Mouse (Mus musculus): Measurements from ENCODE around the gene A030005K14Rik.

A030005K14Rik gene

DNA sequence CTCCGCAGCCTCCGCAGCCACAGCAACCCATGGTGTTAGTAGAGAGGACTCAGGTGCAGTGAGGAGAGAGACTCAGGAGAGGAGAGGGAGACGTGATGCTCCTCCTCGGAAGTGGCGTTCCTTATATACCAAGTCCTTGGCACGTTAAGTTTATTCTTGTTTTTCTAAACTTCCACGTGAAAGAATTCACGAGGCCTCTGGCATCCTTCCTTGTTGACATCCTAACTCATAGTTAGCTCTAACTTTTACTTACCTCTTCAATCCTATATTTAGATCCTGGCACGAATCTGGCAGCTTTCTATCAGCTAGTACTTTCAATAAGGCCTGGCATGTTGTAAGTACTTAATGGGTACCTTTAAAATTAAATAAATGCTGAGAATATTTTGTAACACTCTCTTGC is at the start of gene A030005K14Rik:
Gene A030005K14Rik (minus strand): TSS at position 101 of the 400 bp plus-strand sequence.
- in situ Hi-C loops (cut with MboI, MseI) = no loop called here

DNA sequence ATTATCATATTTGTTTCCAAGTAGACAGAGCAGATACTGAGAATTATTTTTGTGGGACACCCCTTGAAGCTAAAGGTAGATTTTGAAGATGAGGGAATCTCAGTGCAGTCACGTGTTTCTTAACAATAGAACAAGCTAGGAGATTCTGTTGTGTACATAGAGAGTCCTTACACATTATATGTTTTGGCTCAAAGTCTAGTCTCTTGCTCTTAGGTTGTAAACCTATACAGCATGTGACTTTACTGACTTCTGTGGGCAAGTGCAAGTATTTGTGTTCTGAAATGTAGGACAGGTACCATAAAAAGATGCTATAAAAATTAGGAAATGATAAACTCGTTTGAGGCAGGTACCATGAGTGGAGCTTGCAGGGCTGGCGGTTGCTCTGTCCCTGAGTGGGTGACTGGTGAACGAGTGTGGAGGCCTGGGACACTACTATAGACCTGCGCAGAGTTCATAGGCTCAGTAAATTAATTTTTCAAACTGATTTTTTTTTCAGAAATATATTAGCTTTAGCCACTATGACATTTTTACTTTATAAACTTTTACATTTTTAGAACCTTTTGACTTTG is 48.3 kb upstream of the A030005K14Rik start:
- in situ Hi-C loops (cut with MboI, MseI) = no loop called here

DNA sequence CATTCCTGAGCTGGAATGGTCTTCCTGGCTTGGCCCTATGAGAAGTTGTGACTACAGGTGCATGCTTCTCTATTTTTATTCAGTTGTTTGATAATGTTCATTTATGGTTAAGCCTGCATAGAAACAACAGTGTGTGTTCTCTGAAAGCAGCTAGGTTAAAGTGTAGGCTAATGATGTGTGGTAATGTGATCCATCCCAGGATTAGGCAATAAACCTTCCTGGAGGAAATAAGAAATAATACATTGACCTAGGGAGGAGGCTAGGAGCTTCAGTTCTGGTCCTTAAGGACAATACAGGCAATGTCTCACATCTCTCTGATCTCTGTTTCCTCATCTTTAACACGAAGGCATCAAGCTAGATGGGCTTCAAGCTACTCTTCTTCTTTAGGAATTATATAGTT is 46.3 kb upstream of the A030005K14Rik start:
- in situ Hi-C loops (cut with MboI, MseI) = no loop called here

DNA sequence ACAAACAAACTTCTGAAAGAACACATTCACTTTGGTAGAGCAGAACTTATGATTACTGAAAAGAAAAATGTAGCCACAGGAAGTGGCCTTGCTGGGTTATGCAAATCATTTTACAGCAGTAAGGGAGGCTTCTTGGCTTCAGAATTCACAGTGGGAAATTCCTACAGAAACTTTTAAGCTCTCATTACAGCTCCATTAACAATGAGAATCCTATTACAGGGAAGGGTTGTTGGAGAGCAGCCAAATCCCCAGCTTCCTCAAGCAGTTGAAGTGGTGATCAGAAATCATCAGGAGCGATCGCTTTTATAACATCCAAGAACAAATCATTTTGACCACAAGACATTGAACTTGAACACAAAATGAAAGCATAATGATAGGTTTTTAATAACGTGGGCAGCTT is 42.7 kb upstream of the A030005K14Rik start:
- in situ Hi-C loops (cut with MboI, MseI) = no loop called here

DNA sequence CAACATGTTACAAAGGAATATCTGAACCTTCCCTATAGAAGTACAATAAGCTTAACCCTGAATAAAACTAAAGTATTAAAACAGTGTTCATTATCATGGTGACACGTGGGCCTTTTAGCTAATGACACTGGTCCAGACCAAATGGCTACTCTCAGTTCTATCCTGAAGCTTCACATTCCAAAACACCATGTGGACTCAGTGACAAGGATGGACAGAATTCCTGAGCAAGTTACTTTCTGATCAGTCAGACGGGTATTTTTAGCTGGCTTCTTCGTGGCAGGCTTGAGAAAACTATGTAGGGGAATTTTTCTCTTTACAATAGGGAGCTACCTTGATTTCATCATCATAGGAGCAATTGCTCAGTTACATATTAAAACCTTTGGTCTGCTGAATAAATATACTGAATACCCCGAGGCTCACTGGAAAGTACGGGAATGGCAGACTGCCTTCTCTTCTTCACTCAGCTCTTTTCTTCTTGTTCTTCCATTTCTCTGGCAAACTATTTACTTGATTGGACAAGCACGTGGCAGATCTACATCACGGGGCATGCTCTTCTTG is 40.5 kb upstream of the A030005K14Rik start:
- in situ Hi-C loops (cut with MboI, MseI) = no loop called here

DNA sequence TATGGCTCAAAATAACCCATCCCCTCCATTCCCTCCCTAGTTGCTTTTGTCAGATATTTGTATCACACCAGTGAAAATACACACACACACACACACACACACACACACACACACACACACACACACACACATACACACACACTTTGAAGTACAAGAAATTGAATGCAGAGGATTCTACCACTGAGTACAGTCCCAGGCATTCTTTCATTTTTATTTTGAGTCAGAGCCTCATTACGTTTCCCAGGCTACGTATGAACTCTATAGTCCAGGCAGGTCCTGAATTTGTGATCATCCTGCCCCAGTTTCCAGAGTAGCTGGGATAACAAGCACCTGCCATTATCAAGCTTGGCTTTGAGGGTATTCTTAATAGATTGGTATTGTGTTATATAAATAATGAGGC is 40.0 kb upstream of the A030005K14Rik start:
- in situ Hi-C loops (cut with MboI, MseI) = no loop called here

DNA sequence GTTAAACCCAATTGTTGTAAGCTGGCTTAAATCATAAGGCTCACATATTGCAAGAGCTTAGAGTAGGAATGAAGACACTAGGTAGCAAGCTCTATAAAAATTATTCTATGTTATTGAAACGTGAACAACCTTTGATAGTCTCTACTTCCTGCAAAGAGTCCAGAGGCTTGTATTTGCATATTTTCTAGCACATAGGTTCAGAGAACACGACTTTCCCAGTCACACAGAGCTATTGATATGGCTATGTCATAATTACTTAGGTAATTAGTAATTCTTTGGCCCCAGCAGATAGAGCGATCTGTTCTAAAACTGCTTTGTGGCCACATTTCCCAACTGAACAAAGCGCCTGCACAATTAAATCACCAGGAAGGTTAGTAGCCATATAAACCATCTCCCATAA is 37.8 kb upstream of the A030005K14Rik start:
- in situ Hi-C loops (cut with MboI, MseI) = no loop called here

DNA sequence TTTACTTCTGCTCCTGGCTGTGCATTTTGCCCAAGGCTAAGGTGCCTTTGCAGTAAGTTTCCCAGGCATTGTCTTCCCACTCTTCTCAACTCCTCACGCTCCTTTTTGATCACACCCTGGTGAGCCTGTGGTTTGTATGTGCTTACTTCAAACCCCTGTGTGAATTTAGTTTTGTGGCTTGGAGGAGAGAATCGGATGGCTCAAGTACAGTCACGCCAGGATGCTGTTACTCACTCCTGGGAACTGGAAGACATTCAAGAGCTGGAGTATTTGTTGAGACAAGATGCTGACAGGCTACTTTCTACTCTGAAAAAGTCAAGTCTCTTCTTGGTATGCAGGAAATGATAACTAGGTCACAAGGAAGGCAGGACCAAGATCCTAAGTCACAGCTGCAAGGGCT is 32.1 kb upstream of the A030005K14Rik start:
- in situ Hi-C loops (cut with MboI, MseI) = no loop called here

DNA sequence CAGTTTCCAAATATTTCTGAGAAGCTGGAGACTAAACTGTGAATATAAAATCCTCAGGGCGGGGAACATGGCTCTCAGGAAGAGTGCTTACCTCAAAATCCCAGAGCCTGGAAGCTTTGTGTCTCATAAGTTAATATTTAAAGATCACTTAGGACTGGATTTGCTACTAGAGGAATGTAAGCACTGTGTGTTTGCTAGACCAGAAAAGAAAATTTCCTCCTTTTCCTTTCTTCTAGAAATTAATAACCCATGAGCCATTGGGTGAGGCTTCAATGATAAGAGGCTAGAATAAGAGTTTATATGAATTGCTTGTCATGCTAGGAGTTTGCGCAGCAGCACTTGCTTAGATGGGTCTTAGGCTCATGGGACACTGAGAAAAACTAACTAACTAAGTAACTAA is 25.6 kb upstream of the A030005K14Rik start:
- in situ Hi-C loops (cut with MboI, MseI) = no loop called here

DNA sequence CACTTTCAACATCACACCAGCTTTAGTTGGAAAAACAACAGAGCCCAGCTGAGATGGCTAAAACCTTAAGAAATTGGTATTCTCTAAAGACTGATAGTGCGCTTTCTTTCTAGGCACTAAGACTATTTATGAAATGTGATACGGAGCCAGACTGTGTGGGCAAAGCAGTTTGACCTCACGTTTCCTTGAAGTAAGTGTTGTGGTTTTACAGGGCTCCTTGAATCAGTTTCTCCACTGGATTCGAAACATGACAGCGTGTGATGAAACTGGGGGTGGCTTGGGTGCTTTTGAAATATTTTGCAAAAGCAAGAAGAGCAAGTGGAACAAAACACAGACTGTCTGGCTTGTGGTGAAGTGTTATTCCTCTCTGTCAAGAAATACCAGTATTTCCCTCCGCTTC is 17.8 kb upstream of the A030005K14Rik start:
- in situ Hi-C loops (cut with MboI, MseI) = no loop called here

DNA sequence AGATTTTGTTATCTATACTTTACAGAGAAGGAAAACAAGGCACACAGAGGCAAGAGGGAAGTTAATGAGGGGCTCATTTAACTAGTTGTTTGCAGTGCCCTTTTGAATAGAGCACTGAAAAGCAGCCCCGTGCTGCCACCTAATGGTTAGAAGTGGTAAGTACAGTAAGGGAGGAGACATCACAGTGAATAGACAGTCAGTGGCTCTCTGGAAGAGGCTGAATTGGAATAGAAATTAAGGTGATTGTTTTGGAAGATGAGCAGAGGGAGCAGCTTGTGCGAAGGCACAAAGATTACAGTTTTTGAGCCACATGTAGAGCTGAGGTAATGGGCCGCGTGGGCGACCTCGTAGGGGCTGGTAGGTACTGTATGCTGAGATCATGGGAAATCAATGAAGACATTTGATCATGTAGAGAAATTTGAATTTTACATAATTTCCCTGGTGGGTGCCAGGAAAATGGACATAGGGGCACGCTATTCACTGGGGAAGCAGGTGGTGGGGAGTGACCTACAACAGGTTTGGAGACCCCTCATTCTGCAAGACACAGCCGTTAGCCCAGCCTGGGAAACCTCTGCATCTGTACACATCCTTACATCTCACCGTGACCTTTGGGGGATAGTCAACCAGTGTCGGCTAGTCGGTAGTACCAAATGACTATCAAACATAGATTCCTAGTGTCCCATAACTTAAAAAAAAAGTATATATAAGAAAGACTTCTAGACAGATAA is 17.2 kb upstream of the A030005K14Rik start:
- in situ Hi-C loops (cut with MboI, MseI) = no loop called here

DNA sequence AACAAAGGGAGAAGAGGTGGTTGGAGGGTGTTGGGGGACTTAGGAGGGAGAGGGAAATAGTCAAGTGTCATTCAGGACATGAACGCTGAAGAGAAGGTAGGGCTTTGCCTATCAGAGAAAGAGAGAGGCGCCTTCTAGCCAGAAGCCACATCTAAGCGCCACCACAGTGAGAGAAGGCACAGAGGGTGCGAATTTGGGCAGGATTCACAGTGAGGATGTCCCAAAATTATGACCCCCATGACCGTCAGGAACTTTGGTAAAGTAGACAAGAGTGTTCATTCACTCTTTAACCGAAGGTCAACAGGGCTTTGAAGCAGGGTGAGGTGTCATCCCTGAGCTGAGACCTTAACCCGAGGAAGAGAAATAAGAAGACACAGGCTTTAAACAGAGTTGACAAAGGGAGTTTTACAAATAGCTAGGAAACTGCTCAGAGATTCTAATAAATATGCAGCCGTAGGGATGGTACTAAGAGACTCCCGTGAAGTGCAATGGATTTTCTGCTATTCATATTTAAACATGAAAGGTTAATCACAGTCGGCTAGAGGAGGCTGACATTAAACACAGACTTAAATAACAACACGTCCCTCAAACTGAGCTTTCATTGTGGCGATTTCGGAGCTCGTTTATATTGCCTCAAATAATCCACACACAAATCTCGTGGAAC is 16.5 kb upstream of the A030005K14Rik start:
- in situ Hi-C loops (cut with MboI, MseI) = no loop called here

DNA sequence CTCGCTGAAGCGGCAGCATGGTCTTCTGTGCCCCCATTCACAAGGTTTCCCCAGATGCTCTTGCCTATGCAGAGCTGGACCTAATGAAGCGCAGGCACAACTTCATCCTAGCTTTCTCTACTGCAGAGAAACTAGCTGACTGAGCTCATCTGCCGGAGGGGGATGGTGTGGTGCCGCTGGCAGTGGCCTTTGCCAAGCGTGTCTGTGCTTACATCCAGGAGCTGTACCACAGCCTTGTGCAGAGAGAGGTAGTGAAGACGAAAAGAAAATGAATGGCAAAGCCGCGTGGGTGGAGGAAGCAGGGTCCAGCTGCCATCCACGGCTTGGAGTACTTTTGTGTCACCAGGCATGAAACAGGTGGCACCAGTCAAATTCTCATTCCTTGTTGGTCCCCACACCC is 8.0 kb upstream of the A030005K14Rik start:
- in situ Hi-C loops (cut with MboI, MseI) = loop anchor here (5.0 kb wide), 1 partner anchor 650 kb away; no protein-coding TSS in a partner anchor

DNA sequence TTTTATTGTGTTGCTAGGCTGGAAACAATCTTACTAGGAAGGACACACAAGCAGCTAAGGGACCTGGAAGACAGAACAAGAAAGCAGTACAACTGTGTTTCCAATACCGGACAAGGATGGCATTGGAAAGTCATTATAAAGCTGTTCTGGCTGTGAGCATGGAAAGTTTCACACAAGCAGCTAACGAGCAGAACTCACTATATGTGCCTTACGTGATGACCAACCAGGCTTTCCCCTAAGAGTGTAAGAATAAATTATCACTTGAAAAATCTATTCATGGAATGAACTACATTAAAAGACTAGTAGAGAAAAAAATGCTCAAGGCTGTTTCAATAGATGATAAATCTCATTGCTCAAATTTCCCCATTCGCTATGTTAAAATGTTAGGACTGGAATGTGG is 7.4 kb upstream of the A030005K14Rik start:
- in situ Hi-C loops (cut with MboI, MseI) = loop anchor here (5.0 kb wide), 1 partner anchor 651 kb away; no protein-coding TSS in a partner anchor

DNA sequence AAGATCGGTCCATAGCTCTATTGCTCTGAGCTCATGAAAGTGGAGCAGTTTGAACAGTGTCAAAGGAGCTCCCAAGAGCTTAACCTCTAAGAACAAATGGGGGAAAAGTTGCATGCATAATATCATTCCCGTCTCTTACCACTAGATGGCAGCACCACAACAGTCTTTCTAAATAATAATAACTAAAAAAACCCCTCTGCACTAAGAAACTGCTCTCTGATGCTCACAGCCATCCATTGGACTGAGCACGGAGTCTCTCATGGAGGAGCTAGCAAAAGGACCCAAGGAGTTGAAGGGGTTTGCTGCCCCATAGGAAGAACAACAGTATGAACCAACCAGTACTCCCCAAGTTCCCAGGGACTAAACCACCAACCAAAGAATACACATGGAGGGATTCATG is 5.7 kb upstream of the A030005K14Rik start:
- in situ Hi-C loops (cut with MboI, MseI) = loop anchor here (5.0 kb wide), 1 partner anchor 652 kb away; no protein-coding TSS in a partner anchor

DNA sequence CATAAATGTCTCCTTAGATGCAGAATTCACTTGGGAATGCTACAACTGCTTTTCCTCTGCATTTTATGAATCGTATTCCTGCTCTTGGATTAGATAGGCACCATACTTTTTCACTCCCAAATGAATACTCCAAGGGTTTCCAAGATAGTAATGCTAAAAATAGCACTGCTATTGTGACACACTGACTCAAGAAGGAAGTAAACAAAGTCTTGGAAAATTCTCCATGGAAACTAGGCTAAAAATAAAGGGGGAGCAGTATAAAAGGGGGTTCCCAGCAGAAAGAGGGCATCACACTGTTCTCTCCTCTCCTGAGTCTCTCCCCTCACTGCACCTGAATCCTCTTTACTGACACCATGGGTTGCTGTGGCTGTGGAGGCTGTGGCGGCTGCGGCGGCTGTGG is 1.5 kb upstream of the A030005K14Rik start, which contains the start of gene Krtap28-13:
Gene Krtap28-13 (plus strand): TSS at position 288 of the 400 bp plus-strand sequence.
- in situ Hi-C loops (cut with MboI, MseI) = no loop called here

DNA sequence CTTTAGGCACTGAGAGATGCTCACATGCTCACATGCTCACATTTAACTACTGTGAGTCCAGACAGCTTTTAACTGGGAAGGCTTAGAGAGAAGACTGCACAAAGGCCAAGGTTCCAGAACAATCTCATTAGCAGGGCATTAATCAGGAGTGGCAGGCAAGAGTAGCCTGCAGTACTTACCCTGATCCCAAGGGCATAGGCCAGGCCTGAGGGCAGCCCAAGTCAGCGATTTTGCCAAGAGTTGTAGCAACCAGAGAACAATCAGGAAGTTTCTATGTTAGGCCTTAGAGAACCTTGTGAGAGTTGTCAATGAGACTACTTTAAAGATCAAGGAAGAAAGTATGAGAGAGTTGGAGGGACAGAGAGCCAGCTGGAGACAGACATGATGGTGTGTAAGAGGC is 697 bp downstream of the A030005K14Rik start:
- in situ Hi-C loops (cut with MboI, MseI) = no loop called here

DNA sequence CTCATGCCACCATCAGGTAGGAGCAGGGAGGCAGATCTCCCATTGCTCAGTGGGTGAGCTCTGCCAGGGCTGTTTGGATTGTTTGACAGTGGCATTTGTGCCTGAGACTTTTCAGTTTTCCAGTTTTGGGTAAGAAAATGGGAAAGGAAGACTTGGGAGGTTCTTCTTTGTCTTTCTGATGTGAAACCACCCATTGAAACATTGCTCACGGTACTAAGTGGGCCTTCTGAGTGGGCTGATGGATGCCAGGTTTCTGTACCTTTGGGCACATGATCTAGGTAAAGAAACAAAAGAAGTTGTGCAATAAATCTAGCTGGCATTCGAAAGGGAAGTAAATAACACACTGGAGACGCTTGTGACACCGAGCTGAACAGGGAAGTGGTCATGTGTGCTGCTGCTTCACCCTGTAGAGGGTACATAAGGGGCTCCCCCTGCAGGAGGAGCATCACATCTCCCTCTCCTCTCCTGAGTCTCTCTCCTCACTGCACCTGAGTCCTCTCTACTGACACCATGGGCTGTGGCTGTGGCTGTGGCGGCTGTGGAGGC is 14.2 kb downstream of the A030005K14Rik start, which contains the start of gene Gm47969:
Gene Gm47969 (plus strand): TSS at position 51 of the 546 bp plus-strand sequence.
- in situ Hi-C loops (cut with MboI, MseI) = no loop called here

DNA sequence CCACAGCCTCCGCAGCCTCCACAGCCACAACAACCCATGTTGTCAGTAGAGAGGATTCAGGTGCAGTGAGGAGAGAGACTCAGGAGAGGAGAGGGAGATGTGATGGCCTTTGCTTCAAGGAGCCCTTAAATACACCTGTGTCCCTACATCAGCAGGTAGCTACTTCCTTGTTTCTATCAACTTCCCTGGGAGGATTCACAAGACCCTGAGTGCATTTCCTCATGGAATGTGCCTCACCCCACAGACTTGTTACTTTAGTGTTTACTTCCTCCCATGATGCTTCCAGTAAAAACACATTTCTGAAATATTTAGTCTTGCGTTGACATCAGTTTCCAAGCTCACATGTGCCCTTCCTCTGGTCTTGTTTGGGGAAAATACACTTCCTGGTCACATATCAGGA is 16.8 kb downstream of the A030005K14Rik start, which contains the start of gene Krtap28-10:
Gene Krtap28-10 (minus strand): TSS at position 101 of the 400 bp plus-strand sequence.
- in situ Hi-C loops (cut with MboI, MseI) = no loop called here

DNA sequence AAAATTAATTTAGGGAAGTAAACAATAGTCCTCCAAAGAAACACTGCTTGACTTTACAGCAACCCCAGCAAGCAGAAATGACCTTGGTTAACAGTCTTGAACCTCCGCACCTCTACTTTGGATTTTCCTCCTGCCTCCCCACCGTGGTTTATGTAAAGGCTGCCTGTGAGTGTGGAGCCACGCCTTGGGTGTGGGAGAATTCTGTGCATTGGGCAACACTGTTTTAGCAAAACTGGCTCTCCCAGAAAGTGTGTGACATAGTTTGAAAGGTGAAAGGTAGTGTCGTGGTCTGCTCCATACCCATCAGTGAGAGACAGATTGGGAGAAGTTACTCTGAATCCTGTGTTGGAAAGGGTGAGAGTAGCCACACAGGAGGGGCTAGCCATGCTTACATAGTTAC is 20.1 kb downstream of the A030005K14Rik start:
- in situ Hi-C loops (cut with MboI, MseI) = no loop called here

DNA sequence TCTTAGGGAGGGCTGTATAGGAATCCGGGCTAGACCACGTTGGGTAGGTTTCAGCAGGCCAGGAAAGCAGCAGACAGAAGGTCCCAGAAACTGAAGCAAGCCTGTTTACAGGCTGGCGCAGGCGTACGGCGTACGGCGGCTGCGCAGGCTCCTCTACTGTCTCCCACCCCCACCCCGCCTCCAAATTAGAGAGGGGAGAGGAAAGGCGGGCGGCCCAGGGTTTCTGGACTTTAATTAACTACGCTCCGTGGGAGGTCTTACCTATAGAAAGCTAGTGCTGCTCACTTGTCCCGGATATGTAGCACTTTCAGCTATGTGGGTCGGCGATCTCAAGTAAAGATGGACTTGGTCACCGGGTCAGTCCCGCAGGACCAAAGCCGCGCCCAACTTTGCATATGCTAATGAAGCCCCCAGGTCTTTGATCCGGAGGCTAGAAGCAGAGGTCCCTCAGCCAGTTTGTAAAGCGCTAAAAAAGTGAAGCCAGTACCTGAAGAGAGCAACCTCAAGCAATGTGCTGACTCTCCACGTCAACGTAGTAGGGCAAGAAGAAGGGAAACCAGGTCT is 21.0 kb downstream of the A030005K14Rik start, which contains the start of gene Slc19a3:
Gene Slc19a3 (minus strand): TSS at position 340 of the 564 bp plus-strand sequence.
- in situ Hi-C loops (cut with MboI, MseI) = no loop called here
